Mouse (Mus musculus) megakaryocyte progenitor cell, adult 5-6 weeks (primary cell): ENCODE measurements at regions not wholly inside any gene's neighbourhood (a gene's known extent, or its start where the extent isn't known, plus 50 kb on each side); places are given as distances from the start of the nearest gene placed in this dataset.
A peak's percentile ranks its signal among the peaks of the same experiment; 100 is the strongest.

Source experiments
- ATAC-seq: replicated peaks from 2 replicates; pipeline ENCODE4 v1.8.0; 2016; ENCODE audit warnings: mild to moderate bottlenecking, moderate TSS enrichment, inconsistent platforms; ENCODE audit not compliant: poor library complexity

DNA sequence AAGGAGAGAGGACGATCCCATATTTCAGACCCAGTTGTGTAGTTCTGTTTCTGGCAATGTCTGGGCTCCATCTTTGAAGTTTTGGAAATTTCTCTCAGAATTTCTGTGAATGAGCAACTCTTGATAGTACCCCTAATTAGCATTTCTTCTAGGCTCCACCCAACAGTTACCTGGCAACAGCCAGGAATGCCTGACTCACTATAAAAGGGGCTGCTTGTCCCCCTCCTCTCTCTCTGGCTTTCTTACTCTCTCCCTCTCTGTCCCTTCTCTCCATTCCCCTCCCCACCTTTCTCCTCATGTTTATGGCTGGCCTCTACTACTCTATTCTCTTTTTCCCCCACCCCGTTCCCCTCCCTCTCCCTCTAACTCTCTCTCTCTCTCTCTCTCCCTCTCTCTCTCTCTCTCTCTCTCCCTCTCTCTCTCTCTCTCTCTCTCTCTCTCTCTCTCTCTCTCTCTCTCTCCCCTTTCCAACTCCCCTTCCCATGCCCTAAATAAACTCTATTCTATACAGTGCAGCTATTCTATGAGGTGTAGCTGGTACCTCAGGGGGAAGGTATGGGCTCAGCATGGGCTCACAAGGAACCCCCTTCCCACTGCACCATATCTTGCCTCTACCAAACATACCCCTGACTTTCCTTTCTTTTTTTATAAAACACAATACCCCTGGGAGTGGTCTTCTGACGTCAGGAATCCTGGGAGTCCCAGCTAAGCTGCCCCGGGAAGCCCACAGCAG is 118.7 kb upstream of the Prok2 start:
- no peak for ATAC-seq

DNA sequence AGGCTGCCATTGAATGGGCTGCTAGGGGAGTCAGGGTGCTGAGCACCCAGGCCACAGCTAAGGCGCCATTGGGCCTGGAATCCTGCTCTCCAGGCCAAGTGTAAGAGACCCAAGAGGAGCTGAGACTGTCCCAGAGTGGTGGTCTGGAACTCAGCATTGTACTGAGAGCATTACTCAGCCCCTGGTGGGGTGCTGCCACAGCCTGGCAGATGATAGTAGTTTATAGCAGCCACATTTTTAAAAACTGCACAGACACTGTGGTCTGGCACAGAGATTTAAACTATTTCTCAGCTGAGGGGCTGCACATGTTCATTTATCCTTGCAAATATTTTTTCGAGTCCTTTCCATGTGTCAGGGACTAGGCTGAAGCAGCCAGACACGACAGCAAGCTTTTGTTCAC is 117.3 kb upstream of the Prok2 start:
- ATAC-seq: no peak

DNA sequence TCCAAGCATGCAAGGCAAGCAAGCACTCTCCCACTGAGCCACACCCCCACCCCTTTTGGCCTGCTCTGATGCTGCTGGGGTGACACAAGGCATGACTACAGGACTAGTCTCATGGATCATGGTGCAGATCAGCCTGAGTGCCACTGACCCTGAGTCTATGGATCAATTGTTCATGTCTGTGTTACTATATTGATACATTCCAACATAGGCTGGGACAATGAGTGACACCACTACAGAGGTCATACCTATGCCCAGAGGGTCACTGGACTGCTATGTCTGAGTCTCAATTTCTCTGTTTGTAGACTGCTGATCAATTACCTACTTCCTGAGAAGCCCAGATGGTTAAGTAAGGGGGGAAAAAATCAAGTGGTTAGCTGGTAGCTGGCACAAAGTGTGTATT is 116.5 kb upstream of the Prok2 start:
- no peak for ATAC-seq

DNA sequence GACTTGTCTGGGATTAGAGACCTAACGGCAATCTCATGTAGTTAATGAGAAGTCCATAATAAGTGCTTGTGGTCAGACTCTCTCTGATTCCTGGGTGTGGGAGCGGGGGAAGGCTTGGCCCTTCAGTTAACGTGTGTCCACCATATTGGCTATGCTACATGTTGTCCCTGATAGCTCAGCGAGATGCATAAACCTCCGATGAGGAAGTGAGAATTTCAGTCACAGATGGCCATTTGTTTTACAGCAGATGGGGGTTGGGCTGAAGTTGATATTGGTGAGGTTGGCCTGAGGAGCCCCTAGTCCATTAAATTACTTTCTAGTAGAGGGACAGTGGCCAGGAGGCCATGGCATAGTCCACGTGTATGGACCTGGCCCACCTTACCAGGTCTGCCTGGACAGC is 114.6 kb upstream of the Prok2 start:
- ATAC-seq: peak; percentile 54

DNA sequence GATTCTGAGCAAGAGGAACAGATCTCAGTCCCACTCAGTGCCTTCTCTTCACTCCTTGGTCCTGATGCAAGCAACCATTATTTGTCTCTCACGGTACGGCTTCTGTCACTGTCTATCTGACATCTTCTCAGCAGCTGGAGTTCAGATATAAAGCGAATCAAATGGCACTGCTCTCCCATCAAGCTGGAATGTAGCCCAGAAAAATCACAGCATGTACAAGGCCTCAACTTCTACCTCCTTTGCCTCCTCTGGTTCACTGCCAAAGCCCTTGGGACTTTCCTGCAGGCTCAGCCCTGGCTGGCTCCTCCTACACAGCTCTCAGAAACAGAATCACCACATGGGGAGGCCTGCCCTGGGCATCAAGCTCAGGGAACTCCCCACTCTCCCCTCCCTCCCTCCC is 107.1 kb upstream of the Prok2 start:
- ATAC-seq: no peak

DNA sequence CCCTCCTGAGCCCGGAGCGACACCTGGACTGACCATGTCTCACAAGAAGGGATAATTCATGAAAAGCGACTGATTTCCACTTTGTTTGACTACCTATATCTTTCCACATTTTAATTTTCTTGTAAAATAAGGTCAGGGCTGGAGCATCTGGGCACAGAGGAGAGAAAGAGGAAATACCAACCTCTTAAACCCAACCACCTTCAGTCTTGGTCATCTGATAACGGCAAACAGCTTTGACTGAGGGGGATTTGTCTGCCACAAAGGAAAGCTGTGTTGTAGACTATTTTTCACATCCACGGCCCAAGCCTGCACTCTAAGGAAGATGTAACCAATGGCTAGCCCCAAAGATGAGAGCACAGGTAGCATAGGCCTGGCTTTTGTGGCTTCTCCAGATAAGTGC is 101.4 kb upstream of the Prok2 start:
- ATAC-seq: peak; percentile 42; the same call in 1 of the 2 replicates

DNA sequence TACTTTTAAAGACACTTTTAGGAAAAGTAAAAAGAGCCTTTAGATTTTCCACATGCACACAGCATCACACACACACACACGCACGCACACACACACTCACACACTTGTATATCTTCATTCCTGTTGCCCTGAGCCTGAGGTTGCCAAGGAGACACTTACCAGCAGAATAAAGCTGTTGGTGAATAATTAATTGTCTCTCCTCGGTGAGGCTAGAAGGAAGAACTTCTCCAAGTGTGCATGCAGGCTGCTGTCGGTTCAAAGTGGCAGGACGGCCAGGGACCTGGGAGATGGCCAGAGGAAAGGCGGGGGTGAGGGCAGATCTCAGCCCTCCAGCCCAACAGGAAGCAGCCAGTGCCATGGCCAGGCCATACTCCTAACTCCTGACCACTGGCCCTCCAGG is 98.6 kb upstream of the Prok2 start:
- ATAC-seq: no peak

DNA sequence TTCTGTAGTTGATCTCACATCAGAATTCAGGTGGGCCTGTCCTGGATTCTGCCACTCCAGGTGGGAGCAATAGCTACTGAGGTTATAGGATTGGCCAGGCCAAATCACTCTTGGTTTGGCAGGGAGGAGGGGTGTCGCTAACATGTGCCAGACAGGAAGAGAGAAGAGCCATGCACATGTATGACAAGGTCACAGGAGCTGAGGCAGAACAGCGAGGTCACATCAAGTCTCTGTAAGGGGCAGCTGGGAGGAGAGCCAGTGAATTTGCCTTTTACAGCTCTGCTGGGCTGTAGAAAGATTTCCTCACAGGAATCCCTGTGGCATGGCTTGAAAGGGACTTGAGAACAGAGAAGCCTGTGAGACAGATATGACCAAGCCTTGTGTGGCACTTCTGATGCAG is 96.3 kb upstream of the Prok2 start:
- no peak for ATAC-seq

DNA sequence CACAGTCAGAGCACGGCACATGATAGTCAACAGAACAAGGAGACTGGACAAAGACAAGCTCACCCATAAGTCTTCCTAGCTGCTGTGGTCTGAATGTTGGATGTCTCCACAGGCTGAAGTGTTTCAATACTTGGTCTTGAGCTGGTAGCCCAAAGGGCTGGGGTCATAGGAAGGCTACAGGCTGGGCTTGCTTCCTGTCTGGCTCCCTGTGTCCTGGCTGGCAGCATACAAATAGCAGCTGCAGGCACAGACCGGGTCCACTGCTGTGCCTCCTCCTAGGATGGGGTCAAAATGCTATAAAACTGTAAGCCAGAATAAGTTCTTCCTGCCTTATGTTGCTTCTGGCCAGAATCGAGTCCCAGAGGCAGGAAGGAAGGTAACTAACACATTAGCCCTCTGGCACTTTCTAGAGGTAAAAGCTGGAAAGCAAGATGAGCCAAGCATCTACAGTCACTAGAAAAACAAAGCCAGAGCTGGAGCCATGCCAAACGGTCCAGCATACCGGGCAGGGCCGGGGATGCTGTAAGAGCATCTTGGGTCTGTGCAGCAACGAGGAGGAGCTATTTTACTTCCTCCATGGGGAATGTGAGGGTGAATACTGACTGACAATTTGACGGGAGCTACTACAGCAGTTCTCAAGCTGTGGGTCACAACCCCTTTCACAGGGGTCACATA is 93.2 kb upstream of the Prok2 start:
- no peak for ATAC-seq

DNA sequence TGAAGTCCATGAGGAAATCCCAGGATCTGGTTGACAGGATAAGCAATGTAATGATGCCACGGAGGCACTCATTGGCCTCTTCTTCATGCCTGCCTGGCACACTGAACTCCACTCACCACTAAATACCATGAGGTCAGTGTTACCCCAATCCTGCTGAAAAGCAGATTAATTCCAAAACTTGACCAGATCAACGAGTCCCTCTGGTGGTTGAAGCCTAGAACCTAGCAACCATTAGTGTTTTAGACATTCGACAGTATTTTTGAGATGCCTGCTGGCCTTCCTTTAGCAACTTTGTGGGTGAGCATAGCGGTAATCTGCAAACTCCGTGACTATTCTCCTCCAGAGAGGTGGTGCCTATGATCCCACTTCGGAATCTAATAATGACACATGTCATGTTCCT is 92.3 kb upstream of the Prok2 start:
- no peak for ATAC-seq

DNA sequence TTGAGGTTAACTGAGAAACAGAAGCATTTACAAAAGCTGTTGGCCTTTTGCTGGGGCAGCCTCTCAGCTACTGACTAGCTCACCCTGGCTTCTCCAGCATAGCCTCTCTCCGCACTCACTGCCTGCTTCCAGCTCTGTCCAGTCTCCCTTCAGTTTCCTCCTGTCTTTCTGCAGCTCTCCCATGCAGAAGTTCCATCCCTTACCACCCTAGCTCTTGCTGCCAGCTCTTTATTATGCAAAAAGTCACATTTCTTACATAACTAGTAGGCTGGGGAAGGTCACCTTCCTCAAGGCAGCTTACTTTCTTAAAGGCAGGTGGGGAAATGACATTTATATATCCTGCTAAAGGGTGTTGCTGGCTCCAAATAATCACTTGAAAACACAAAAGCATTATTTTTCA is 91.1 kb upstream of the Prok2 start:
- ATAC-seq: 0 out of 2 replicates have a peak, but pooled peaks have one; percentile 26

DNA sequence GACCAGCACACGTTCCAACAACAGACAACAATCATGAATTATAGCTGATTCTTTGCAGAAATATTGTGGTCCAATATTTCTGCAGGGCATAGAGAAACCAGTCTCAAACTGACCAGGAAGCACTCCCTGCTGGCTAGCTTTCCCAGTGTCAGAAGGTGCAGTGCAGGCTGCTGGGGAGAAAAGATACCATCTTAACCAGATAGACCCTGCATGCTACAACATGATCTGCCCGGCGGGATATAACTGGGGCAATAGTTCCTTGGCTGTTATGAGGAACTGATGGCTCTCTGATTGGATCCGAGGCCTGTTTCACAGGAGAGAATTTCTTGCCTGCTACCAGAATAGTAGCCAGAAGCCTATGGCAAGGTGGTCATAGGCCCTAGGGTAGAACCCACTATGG is 86.9 kb upstream of the Prok2 start:
- ATAC-seq: no peak

DNA sequence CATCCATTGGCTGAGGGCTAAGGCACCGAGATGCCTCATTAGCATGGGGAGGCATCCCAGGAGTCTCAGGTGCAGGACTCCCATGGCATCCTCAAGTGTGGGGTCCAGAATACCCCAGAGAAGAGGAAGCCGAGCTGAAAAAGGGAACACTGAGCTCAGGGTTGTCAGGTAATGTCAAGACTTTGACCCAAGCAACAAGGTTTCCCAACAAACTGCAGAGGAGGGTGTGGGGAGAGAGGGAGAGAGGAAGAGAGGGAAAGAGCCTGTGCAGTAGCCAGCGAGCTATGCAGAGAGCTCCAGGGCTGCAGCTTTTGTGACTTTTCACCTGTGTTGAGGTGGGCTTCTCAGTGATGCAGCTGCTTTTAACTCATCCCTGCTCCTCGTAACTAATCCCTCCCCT is 85.7 kb upstream of the Prok2 start:
- ATAC-seq: no peak

DNA sequence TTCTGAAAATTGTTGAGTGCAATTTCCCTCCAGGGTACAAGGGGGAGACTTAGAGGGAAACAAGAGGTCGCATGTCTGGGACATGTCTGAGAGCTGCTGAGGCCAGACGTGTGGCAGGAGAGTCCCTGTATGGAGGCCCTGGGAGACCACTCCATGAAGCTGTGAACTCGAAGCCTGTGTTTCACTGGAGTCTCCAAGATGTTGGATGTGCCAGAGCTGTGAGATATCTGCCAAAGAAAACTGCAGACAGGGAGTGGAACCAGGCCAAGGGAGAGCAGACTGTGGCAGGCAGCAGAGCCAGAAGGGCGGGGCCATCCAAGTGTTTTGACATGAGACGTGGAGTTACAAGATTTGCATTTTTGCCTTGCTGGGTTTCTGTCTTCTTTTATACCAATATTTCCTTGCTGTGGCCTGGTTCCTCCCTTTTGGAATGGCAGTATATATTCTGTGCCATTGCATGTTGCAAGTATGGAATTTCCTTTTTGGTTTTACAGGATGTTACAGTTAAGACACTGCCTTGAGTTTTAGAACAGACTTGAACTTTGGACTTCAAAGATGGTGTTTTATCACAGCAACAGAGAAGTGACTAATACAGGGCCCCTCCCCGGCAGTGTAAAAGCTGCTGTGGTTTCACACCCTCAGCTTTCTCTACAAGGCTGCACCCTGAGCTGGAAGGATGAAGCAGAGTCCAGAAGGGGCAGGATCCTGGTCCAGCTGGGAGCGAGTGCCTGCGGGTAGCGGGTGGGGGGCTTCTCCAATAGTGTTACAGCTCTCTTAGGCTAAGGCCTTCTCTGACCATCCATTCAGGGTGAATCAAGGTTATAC is 85.0 kb upstream of the Prok2 start:
- ATAC-seq: no peak

DNA sequence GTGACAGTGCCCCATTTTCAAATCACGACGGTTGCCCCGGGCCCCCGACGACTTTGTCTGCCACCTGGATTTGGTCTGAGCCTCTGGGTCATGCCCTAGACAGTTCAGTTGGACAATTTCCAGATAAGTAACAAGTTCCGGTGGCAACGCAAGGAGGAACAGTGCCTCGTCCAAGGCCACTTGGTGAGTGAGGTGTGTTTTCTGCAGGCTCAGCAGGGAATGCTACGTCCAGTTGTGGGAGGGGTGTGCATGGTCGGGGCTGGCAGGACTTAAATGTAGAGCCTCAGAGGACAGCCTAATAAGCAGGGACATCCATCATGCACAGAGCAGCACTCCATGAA is 78.7 kb upstream of the Prok2 start:
- ATAC-seq: no peak

DNA sequence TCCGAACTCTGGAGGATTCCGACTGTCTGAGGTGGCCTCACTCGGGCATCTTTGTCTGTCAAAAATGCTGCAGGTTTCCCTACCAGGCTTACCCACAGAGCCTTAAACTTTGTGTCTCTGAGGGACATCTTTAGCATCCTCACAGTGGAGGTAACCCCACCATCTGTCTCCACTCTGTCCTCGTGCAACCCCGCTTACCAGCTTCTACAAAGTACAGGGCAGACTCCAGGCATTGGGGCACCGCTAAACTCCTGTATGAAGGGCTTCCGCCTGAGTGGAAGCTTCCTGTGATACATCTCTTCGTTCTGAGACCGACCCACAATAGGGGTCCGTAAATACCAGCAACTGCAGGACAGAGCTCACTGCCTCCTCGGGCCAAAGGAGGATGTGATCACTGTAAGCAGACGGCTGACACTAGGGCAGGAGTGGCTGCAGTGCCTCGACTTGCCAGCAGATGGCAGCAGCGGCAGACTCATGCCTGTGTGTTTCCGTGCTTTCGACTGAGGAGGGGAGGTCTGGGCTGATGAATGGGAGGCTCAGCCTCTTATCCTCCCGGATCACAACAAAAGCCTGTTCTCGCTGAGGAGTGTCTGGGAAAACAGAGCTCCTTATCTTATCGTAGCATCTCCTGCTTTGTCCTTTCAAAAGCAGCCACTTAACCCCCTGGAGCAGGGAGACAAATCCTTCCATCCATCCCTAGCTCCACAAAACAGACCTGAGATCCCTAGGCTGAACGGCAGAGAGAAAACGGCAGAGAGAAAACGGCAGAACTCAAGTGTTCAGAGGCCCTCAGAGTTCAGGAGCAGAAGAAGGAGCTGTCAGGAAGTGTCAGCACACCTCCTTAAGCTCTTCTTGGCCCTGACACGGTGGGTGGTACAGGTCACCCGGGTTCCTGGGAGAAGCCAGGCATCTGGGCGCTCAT is 78.1 kb upstream of the Prok2 start:
- ATAC-seq: peak; percentile 97

DNA sequence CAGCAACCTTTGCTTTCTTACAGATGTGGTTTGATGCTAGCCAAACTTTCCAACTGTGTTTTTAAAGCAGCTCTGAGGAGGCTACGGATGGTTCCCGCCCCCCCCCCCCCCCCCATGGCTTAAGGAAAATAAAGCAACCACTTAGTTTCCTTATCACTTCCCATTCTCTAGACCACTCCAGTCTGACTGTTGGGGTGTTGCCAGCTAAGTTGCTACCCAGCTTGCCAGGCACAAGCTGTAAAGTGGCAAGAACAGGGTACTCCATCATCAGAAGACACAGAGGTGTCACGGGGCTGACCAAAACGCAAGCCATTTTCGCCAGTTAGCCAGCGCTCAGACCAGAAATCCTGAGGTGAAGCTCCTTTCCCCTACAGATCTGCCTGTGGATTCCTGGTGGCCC is 74.7 kb upstream of the Prok2 start:
- peak; percentile 10; the same call in 1 of the 2 replicates for ATAC-seq

DNA sequence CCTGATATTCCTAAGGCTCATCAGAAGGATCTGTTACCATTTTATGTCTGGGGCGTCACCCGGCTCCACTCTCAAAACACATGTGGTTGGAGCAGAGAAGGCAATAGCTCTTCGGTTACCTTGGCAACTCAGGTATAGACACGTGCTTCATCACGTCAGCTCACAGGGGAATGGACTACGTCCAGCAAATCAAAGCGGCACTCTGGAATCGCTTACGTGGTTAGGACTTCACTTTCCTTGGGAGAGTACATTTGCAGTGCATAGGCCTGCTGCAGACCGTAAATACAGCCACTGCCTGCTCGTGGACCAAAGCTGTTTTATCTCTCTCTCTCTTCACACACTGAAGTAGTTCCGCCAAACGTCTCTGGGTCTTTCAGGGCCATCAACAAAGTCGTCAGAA is 74.1 kb upstream of the Prok2 start:
- no peak for ATAC-seq

DNA sequence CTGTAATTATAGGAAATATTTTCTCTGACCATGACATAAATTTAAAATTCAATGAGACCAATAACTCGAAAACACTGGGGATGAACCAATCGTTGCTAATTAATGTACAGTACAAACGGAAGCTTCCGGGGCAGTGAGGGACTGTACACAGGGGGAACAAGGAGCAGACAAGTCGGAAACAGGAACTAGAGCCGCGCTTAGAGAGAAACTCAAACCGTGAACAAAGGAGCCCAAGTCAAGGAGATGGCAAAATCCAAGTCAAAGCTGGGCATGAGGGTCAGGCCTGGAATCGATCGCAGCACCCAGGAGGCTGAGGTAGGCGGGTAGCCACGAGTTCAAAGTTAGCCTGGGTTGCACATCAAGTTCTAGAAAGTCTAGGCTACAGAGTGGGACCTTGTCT is 70.2 kb upstream of the Prok2 start:
- no peak for ATAC-seq

DNA sequence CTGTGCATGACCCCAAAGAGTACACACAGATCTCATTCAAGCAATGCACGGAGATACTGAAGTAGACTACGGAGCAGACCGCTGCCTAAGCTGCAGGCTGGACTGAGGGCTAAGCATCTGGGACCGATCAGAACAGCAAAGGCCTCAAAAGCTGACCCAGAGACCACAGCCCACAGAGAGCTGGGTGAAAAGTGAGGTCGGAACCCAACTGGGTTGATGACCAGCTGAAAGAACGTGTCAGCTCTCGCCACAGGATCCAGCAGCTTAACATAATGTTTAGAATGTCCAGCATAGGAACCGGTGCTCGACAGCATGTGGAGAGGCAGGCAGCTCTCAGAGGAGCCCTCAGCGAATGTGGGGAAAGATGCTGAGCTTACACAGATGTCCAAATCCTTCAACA is 67.4 kb upstream of the Prok2 start:
- no peak for ATAC-seq

DNA sequence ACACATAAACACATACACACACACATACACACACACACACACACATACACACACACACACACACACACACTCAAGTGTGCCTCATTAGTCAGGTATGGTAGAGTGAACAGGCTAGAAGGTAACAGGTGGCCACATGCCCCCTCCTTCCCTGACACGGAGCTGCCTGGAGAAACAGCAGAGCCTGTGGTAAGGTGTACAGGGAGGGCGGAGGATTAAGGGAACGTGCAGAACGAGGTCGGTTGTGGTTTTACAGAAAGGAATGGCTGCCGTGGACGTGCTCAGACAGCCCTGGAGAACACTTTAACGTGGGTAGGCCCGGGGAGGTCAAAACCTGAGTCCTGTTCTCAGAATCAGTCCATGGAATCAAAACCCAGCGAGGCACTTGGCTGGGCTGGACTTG is 66.2 kb upstream of the Prok2 start:
- ATAC-seq: no peak
